Mouse (Mus musculus): ENCODE data around the gene Cnpy2. TPM values are rescaled to one million over a fixed set of nuclear protein-coding genes. Genes with fewer than 3 reads are reported as not detected.

Gene Cnpy2
- polyA plus RNA-seq, 1 experiment from 2014 or later, result 347 TPM

- Histone ChIP-seq H3K9ac (ENCODE audit: low read depth, low read length) (peak within 1 kb of the TSS; percentile 77), H3K27ac (ENCODE audit: low read depth, low read length) (peak within 1 kb of the TSS; percentile 96), H3K9me3 (ENCODE audit: control insufficient read depth, low read length) (no peaks in the 10 kb centered on the region), H3K4me1 (ENCODE audit: control insufficient read depth, insufficient read depth, low read length) (peaks cover 13% of the 10 kb centered on the region), H3K4me3 (ENCODE audit: low read length) (peak within 1 kb of the TSS; percentile 53), H3K4me2 (replicated peaks; ENCODE audit: low read depth, low read length) (peak within 1 kb of the TSS; percentile 83), H3K27me3 (ENCODE audit: control insufficient read depth, insufficient read depth, low read length) (no peaks in the 10 kb centered on the region), H3K36me3 (ENCODE audit: control insufficient read depth, insufficient read depth, low read length) (peaks cover 9% of the 10 kb centered on the region; the same call in 1 of the 2 replicates)
- 2% methylated on average over 37 of the region's 37 CpGs for WGBS
- ATAC-seq (ENCODE audit: low FRiP score, low TSS enrichment), result peak; percentile 98
Observed at GRCm38 (mm10) chr10:128303126-128304021, 18.9 kb upstream of the Cnpy2 start, which contains the start of gene Pan2. Pan2 (plus strand) TSS chr10:128303335.

GRCm38 (mm10) chr10:128309654-128310053 lies 12.6 kb upstream of the Cnpy2 start:
- Histone ChIP-seq H3K27ac (ENCODE audit: low read depth, low read length) (no peak overlapping the region), H3K4me3 (ENCODE audit: low read length) (no peak overlapping the region), H3K4me2 (replicated peaks; ENCODE audit: low read depth, low read length) (no peak overlapping the region), H3K9ac (ENCODE audit: low read depth, low read length) (no peak overlapping the region), H3K27me3 (ENCODE audit: control insufficient read depth, insufficient read depth, low read length) (no peaks in the 10 kb centered on the region), H3K9me3 (ENCODE audit: control insufficient read depth, low read length) (no peaks in the 10 kb centered on the region), H3K36me3 (ENCODE audit: control insufficient read depth, insufficient read depth, low read length) (peaks cover 56% of the 10 kb centered on the region), H3K4me1 (ENCODE audit: control insufficient read depth, insufficient read depth, low read length) (no peaks in the 10 kb centered on the region)
- 90% methylated on average over 7 of the region's 7 CpGs for WGBS
- ATAC-seq (ENCODE audit: low FRiP score, low TSS enrichment), result no peak

- Histone ChIP-seq H3K4me2 (replicated peaks; ENCODE audit: low read depth, low read length) (no peak overlapping the region), H3K36me3 (ENCODE audit: control insufficient read depth, insufficient read depth, low read length) (peaks cover 61% of the 10 kb centered on the region), H3K27ac (ENCODE audit: low read depth, low read length) (no peak overlapping the region), H3K4me3 (ENCODE audit: low read length) (no peak overlapping the region), H3K9me3 (ENCODE audit: control insufficient read depth, low read length) (no peaks in the 10 kb centered on the region), H3K27me3 (ENCODE audit: control insufficient read depth, insufficient read depth, low read length) (no peaks in the 10 kb centered on the region), H3K4me1 (ENCODE audit: control insufficient read depth, insufficient read depth, low read length) (no peaks in the 10 kb centered on the region), H3K9ac (ENCODE audit: low read depth, low read length) (no peak overlapping the region)
- no peak for ATAC-seq (ENCODE audit: low FRiP score, low TSS enrichment)
- WGBS, result 73% methylated on average over 11 of the region's 11 CpGs
Observed at GRCm38 (mm10) chr10:128310177-128310576, 12.1 kb upstream of the Cnpy2 start.

GRCm38 (mm10) chr10:128310902-128311301 lies 11.4 kb upstream of the Cnpy2 start:
- 79% methylated on average over 4 of the region's 4 CpGs for WGBS
- H3K4me2 ChIP-seq (replicated peaks; ENCODE audit: low read depth, low read length), result no peak overlapping the region
- H3K4me1 ChIP-seq (ENCODE audit: control insufficient read depth, insufficient read depth, low read length), result no peaks in the 10 kb centered on the region
- H3K9me3 ChIP-seq (ENCODE audit: control insufficient read depth, low read length), result no peaks in the 10 kb centered on the region
- no peak overlapping the region for H3K9ac ChIP-seq (ENCODE audit: low read depth, low read length)
- no peak overlapping the region for H3K27ac ChIP-seq (ENCODE audit: low read depth, low read length)
- no peak overlapping the region for H3K4me3 ChIP-seq (ENCODE audit: low read length)
- ATAC-seq (ENCODE audit: low FRiP score, low TSS enrichment), result no peak
- H3K27me3 ChIP-seq (ENCODE audit: control insufficient read depth, insufficient read depth, low read length), result no peaks in the 10 kb centered on the region
- peaks cover 65% of the 10 kb centered on the region for H3K36me3 ChIP-seq (ENCODE audit: control insufficient read depth, insufficient read depth, low read length)

GRCm38 (mm10) chr10:128315578-128315977 lies 6.7 kb upstream of the Cnpy2 start:
- 92% methylated on average over 8 of the region's 8 CpGs for WGBS

GRCm38 (mm10) chr10:128321641-128322040 lies 618 bp upstream of the Cnpy2 start:
- Histone ChIP-seq H3K4me1 (ENCODE audit: control insufficient read depth, insufficient read depth, low read length) (peaks cover 10% of the 10 kb centered on the region), H3K9ac (ENCODE audit: low read depth, low read length) (peak overlapping the region; percentile 90; the same call in 1 of the 2 replicates), H3K36me3 (ENCODE audit: control insufficient read depth, insufficient read depth, low read length) (peaks cover 54% of the 10 kb centered on the region), H3K4me2 (replicated peaks; ENCODE audit: low read depth, low read length) (peak overlapping the region; percentile 86), H3K9me3 (ENCODE audit: control insufficient read depth, low read length) (no peaks in the 10 kb centered on the region), H3K27ac (ENCODE audit: low read depth, low read length) (peak overlapping the region; percentile 96; the same call in 1 of the 2 replicates), H3K4me3 (ENCODE audit: low read length) (peak overlapping the region; percentile 72), H3K27me3 (ENCODE audit: control insufficient read depth, insufficient read depth, low read length) (no peaks in the 10 kb centered on the region)
- no peak for ATAC-seq (ENCODE audit: low FRiP score, low TSS enrichment)
- 68% methylated on average over 12 of the region's 12 CpGs for WGBS

More at GRCm38 (mm10) chr10:128315578-128315977, 6.7 kb upstream of the Cnpy2 start:
- ATAC-seq (ENCODE audit: low FRiP score, low TSS enrichment), result no peak
- no peak overlapping the region for H3K9ac ChIP-seq (ENCODE audit: low read depth, low read length)
- H3K4me2 ChIP-seq (replicated peaks; ENCODE audit: low read depth, low read length), result no peak overlapping the region
- no peaks in the 10 kb centered on the region for H3K4me1 ChIP-seq (ENCODE audit: control insufficient read depth, insufficient read depth, low read length)
- no peak overlapping the region for H3K27ac ChIP-seq (ENCODE audit: low read depth, low read length)
- H3K36me3 ChIP-seq (ENCODE audit: control insufficient read depth, insufficient read depth, low read length), result peaks cover 79% of the 10 kb centered on the region
- no peak overlapping the region for H3K4me3 ChIP-seq (ENCODE audit: low read length)
- H3K27me3 ChIP-seq (ENCODE audit: control insufficient read depth, insufficient read depth, low read length), result no peaks in the 10 kb centered on the region
- no peaks in the 10 kb centered on the region for H3K9me3 ChIP-seq (ENCODE audit: control insufficient read depth, low read length)

- Histone ChIP-seq H3K9me3 (ENCODE audit: control insufficient read depth, low read length) (no peaks in the 10 kb centered on the region), H3K27ac (ENCODE audit: low read depth, low read length) (0 out of 2 replicates have a peak overlapping the region, but pooled peaks have one; percentile 96), H3K4me1 (ENCODE audit: control insufficient read depth, insufficient read depth, low read length) (peaks cover 10% of the 10 kb centered on the region), H3K4me2 (replicated peaks; ENCODE audit: low read depth, low read length) (peak overlapping the region; percentile 86), H3K27me3 (ENCODE audit: control insufficient read depth, insufficient read depth, low read length) (no peaks in the 10 kb centered on the region), H3K4me3 (ENCODE audit: low read length) (peak overlapping the region; percentile 72), H3K9ac (ENCODE audit: low read depth, low read length) (peak overlapping the region; percentile 90), H3K36me3 (ENCODE audit: control insufficient read depth, insufficient read depth, low read length) (peaks cover 55% of the 10 kb centered on the region)
- 59% methylated on average over 8 of the region's 8 CpGs for WGBS
- ATAC-seq (ENCODE audit: low FRiP score, low TSS enrichment), result no peak
Observed at GRCm38 (mm10) chr10:128323516-128323915, 1.3 kb downstream of the Cnpy2 start.

- no peaks in the 10 kb centered on the region for H3K27me3 ChIP-seq (ENCODE audit: control insufficient read depth, insufficient read depth, low read length)
- H3K4me2 ChIP-seq (replicated peaks; ENCODE audit: low read depth, low read length), result no peak overlapping the region
- H3K36me3 ChIP-seq (ENCODE audit: control insufficient read depth, insufficient read depth, low read length), result peaks cover 38% of the 10 kb centered on the region
- no peak overlapping the region for H3K4me3 ChIP-seq (ENCODE audit: low read length)
- no peaks in the 10 kb centered on the region for H3K9me3 ChIP-seq (ENCODE audit: control insufficient read depth, low read length)
- 92% methylated on average over 8 of the region's 8 CpGs for WGBS
- H3K4me1 ChIP-seq (ENCODE audit: control insufficient read depth, insufficient read depth, low read length), result peaks cover 10% of the 10 kb centered on the region
- ATAC-seq (ENCODE audit: low FRiP score, low TSS enrichment), result no peak
- H3K27ac ChIP-seq (ENCODE audit: low read depth, low read length), result no peak overlapping the region
- no peak overlapping the region for H3K9ac ChIP-seq (ENCODE audit: low read depth, low read length)
Observed at GRCm38 (mm10) chr10:128326825-128327224, 4.6 kb downstream of the Cnpy2 start.

- peaks cover 10% of the 10 kb centered on the region for H3K4me1 ChIP-seq (ENCODE audit: control insufficient read depth, insufficient read depth, low read length)
- peaks cover 38% of the 10 kb centered on the region for H3K36me3 ChIP-seq (ENCODE audit: control insufficient read depth, insufficient read depth, low read length)
- no peaks in the 10 kb centered on the region for H3K9me3 ChIP-seq (ENCODE audit: control insufficient read depth, low read length)
- no peak overlapping the region for H3K27ac ChIP-seq (ENCODE audit: low read depth, low read length)
- H3K9ac ChIP-seq (ENCODE audit: low read depth, low read length), result no peak overlapping the region
- no peaks in the 10 kb centered on the region for H3K27me3 ChIP-seq (ENCODE audit: control insufficient read depth, insufficient read depth, low read length)
- 88% methylated on average over 10 of the region's 10 CpGs for WGBS
- H3K4me2 ChIP-seq (replicated peaks; ENCODE audit: low read depth, low read length), result no peak overlapping the region
- no peak for ATAC-seq (ENCODE audit: low FRiP score, low TSS enrichment)
- no peak overlapping the region for H3K4me3 ChIP-seq (ENCODE audit: low read length)
Observed at GRCm38 (mm10) chr10:128327610-128328009, 5.4 kb downstream of the Cnpy2 start.
